Mouse (Mus musculus) bone marrow, adult 2 months (tissue): Measurements from ENCODE around the gene Chil1. TPM values are rescaled to one million over a fixed set of nuclear protein-coding genes. Genes with fewer than 3 reads are reported as not detected.

Experiments used
- H3K27ac ChIP-seq: fragments of 200-500 bp; 2 replicates; pipeline ENCODE4 v1.5.1; 2012; ENCODE audit warnings: low read depth, mild to moderate bottlenecking, control low read depth, inconsistent platforms, low read length; ENCODE audit not compliant: control insufficient read depth, poor library complexity, insufficient read depth
- H3K4me1 ChIP-seq: fragments of 200-500 bp; 2 replicates; pipeline ENCODE4 v1.6.1; 2011; ENCODE audit warnings: low read length; ENCODE audit not compliant: control insufficient read depth, insufficient read depth
- H3K4me3 ChIP-seq: fragments of 200-500 bp; replicated peaks from 2 replicates; pipeline ENCODE3; 2011; ENCODE audit warnings: mild to moderate bottlenecking, low read depth, low read length, control low read depth; ENCODE audit not compliant: control insufficient read depth
- CTCF ChIP-seq: fragments of 200-500 bp; IDR thresholded peaks from 2 replicates; pipeline ENCODE4 v1.5.1; 2011; ENCODE audit warnings: low read length, control low read depth; ENCODE audit not compliant: control insufficient read depth, insufficient read depth
- POLR2A ChIP-seq: fragments of 200-500 bp; IDR thresholded peaks from 2 replicates; pipeline ENCODE4 v1.6.1; 2011; ENCODE audit warnings: low read depth, mild to moderate bottlenecking, control low read depth, low read length, borderline replicate concordance; ENCODE audit not compliant: control insufficient read depth
- WGBS: fragments of 180-500 bp; shearing (Covaris S2); methylation state at CpG from one replicate; pipeline ENCODE4 v1.1.7; 2018; 5-methylcytosine and 5-hydroxymethylcytosine counted together
- polyA plus RNA-seq: library from polyadenylated mRNA; stranded (reverse); fragments of >200 nt; gene quantifications from 2 replicates; pipeline ENCODE4 v1.2.4, GENCODE M21; 2011; ENCODE audit warnings: low replicate concordance; ENCODE audit not compliant: missing spikeins, insufficient read depth, insufficient read length

The Chil1 gene
- polyA plus RNA-seq, 1 experiment: 135 TPM

DNA sequence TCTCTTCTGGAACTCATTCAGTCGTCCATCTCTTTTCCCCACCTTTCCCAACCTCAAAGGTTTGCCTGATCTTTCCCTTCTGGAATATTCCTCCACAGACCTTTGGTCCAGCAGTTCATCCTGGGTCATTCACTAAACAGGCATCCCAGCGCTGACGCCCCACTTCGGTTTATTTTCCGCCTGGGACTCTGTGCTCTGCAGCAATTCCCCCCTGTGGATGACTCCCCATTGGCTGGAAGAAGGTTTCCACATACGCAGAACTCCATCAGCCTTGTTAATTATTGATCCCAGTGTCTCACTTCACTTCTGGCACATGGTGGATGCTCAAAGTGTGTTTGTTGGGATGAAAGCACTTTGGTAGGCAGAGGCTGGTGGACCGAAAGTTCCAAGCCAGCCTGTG, 18.5 kb upstream of the Chil1 start:
- H3K4me3 ChIP-seq: no peak overlapping the region
- WGBS: 85% methylated on average over 7 of the region's 7 CpGs
- H3K4me1 ChIP-seq: no peaks in the 10 kb centered on the region
- TF ChIP-seq CTCF (no peak), POLR2A (no peak)
- no peak overlapping the region for H3K27ac ChIP-seq

DNA sequence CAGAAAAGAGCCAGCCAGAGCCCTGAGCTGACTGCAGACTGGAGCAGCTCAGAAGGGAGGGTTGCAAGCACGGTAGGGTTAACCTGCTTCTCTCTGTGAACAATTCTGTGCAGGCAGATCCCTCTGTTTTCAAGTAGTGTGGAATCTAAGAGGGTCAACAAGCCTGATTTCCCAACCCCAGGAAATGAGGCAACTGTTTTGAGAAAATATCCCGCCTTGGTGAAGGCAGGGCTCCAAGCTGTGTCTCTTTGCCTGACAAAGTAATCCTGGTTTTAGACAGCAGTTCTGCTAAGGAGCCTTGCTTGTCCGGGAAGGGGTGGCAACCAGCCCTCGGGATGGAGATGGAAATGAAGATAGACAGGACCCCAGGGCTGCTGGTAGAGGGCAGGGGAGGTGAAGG, 17.5 kb upstream of the Chil1 start:
- TF ChIP-seq CTCF (no peak), POLR2A (no peak)
- 56% methylated on average over 4 of the region's 4 CpGs for WGBS
- H3K4me3 ChIP-seq: no peak overlapping the region
- no peaks in the 10 kb centered on the region for H3K4me1 ChIP-seq
- H3K27ac ChIP-seq: no peak overlapping the region

DNA sequence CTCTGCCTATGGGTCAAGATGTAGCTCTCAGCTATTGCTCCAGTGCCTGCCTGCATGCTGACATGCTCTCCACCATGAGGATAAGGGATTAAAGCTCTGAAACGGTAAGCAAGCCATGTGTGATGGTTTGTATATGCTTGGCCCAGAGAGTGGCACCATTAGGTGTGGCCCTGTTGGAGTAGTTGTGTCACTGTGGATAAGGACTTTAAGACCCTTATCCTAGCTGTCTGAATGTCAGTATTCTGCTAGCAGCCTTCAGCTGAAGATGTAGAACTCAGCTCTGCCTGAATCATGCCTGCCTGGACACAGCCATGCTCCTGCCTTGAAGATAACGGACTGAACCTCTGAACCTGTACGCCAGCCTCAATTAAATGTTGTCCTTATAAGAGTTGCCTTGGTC, 15.4 kb upstream of the Chil1 start:
- H3K27ac ChIP-seq: no peak overlapping the region
- H3K4me3 ChIP-seq: no peak overlapping the region
- no peaks in the 10 kb centered on the region for H3K4me1 ChIP-seq
- 81% methylated on average over 3 of the region's 3 CpGs for WGBS
- no peak for TF ChIP-seq POLR2A
- no peak for TF ChIP-seq CTCF

DNA sequence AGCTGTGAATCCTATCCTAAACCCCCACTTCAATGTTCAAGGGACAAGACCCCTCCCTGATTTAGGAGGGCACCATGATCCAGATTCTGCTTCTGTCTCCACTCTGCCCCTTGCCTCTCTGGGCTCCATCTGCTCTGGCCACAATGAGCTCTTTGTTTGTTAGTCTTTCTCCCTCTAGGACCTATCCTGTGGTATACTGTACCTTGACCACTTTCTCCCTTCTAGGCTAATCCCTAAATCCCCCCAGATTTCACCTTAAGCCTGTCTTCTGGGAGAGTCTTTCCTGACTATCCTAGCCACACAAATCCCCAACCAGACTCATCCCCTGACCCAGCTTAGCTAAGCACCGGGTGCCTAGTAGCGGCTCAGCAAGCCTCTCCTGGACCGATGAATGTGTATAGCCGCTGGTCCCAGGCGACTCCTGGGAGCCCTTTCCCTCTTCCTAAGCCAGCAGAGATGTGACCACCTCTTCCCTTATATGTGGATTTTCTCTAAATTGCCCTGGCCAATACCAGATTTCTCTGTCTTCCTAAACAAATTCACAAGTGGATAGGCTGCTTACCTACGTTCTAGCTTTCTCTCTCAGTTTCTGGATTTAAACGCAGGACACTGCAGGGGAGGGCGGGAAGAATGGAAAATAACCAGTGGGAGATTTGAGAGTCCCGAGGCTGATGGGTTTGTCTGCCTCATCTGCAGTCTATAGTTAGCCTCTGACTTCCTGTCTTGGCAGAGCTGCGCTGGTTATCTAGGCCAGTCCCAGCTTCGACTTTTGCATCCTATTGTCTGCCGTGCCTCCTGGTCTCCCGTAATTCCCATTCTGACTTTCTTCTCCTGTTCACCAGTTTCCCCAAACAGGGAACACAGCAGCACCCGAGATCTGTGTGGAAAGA, 14.3 kb upstream of the Chil1 start:
- Histone ChIP-seq H3K4me1 (no peaks in the 10 kb centered on the region), H3K4me3 (no peak overlapping the region), H3K27ac (no peak overlapping the region)
- no peak for TF ChIP-seq CTCF
- TF ChIP-seq POLR2A: no peak
- 58% methylated on average over 14 of the region's 14 CpGs for WGBS

DNA sequence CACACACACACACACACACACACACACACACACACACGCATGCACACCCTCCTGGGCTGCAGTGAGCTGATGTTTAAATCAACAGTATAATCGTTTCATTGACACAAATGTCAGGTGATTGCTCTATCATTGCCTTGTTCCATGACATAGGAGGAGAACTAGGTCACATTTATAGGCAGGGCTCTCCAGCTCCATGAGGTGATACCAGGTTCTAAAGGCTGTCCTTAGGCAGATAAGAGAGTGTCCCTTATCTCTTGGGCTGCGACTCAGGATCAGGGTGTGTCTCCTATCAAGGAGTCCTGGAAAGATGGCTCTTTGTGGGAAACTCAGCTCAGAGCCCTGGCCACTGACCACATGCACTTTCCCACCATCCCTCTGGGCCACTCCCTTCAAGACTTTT, 13.4 kb upstream of the Chil1 start:
- Histone ChIP-seq H3K4me1 (no peaks in the 10 kb centered on the region), H3K4me3 (no peak overlapping the region), H3K27ac (no peak overlapping the region)
- TF ChIP-seq POLR2A (no peak), CTCF (no peak)
- 75% methylated on average over 3 of the region's 3 CpGs for WGBS

DNA sequence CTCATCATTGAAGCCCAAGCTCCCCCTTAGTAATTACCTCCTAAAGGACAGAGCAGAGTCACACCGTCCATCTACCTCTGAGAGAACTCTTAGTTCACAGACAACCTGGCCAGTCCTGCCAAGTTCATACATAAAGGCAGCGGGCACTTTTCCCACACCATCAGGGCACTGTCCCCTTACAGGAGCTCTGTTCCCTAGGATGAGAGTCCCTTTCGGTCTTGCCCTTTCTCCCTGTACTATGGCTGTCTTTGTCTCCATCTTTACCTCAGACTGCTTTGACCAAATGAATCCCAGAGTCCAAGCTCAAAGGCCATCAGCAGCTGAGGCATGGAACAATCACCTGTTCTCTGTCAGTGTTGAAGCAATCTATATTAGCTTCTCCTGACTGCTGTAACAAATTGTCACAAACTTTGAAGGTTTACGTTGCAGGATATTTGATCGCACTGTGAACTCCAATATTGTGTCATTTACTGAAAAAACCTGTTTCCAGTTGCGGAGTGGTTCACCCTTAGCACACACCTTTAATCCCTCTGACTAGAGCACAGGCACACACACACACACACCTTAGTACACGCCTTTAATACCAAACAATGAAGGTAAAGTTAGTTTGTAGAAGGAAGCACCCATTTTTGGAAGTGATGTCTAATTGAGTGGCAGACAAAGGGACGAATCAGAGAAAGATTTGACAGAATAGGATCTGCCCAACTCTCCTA, 12.8 kb upstream of the Chil1 start:
- 81% methylated on average over 8 of the region's 8 CpGs for WGBS

DNA sequence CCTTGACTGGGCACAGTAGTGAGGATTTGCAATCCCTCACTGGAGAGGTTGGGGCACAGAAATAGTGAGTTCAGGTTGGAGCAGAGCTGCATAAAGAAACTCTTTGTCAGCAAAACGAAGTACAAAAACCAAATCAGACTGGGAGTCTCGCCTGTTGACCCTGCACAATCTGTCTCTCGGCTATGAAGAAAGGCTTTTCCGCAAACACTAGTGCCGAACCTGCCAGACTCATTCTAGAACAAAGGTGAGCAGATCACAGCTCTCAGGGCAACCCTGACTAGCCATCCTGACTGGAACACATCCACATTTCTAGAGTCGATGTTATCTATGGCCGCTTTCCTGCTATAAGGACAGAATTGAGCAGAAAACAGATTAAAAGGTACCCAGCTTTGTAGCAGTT, 8.9 kb upstream of the Chil1 start:
- WGBS: 80% methylated on average over 7 of the region's 7 CpGs
- Histone ChIP-seq H3K4me1 (no peaks in the 10 kb centered on the region), H3K27ac (no peak overlapping the region), H3K4me3 (no peak overlapping the region)
- TF ChIP-seq POLR2A (no peak), CTCF (no peak)

More for the DNA sequence above, 12.8 kb upstream of the Chil1 start:
- TF ChIP-seq POLR2A (no peak), CTCF (no peak)
- H3K4me3 ChIP-seq: no peak overlapping the region
- no peaks in the 10 kb centered on the region for H3K4me1 ChIP-seq
- no peak overlapping the region for H3K27ac ChIP-seq

DNA sequence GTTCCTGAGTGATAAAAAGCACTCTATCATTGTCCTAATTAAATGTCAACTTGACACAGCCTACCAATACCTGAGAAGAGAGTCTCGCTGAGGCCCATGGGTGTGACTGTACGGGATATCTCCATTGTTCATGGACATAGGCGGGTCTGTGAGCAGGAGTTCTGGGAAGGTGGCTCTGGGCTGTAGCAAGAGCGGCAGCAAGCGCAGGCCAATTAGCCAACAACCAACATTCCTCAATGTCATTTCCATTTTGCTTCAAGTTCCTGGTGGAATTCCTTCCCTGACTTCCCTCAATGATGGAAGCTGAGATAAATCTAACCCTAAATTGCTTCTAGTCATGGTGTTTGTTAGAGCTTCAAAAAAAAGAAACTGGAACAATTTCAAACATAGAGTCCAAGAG, 4.0 kb upstream of the Chil1 start:
- Histone ChIP-seq H3K27ac (no peak overlapping the region), H3K4me1 (no peaks in the 10 kb centered on the region; the same call in 1 of the 2 replicates), H3K4me3 (no peak overlapping the region)
- 88% methylated on average over 5 of the region's 5 CpGs for WGBS
- TF ChIP-seq POLR2A: no peak
- no peak for TF ChIP-seq CTCF
